Mouse (Mus musculus) ES-Bruce4 (cell line): ENCODE measurements around the gene Wdr25.

Experiments
- CTCF ChIP-seq: IDR thresholded peaks from one replicate; pipeline ENCODE4 v1.8.1; 2011; ENCODE audit warnings: low read depth, low read length
- EP300 ChIP-seq: IDR thresholded peaks from 2 replicates; pipeline ENCODE4 v1.6.1; 2011; ENCODE audit warnings: low read depth, low read length; ENCODE audit not compliant: insufficient read depth
- POLR2A ChIP-seq: IDR thresholded peaks from one replicate; pipeline ENCODE4 v1.8.1; 2011; ENCODE audit warnings: low read length; ENCODE audit not compliant: insufficient read depth

GRCm38 (mm10) chr12:108934231-108934630, 40.8 kb downstream of the Wdr25 start:
- TF ChIP-seq POLR2A (no peak), CTCF (no peak), EP300 (no peak)
